Mouse (Mus musculus): ENCODE results near the gene B3galnt1. TPM values are rescaled to one million over a fixed set of nuclear protein-coding genes. Genes with fewer than 3 reads are reported as not detected.

Gene B3galnt1
- polyA plus RNA-seq, 1 experiment from 2014 or later, result 32.8 TPM

GRCm38 (mm10) chr3:69607909-69608308, 9.1 kb upstream of the B3galnt1 start:
- no peak for ATAC-seq (ENCODE audit: insufficient read depth)
- Histone ChIP-seq H3K27me3 (ENCODE audit: insufficient read depth, low read length) (no peaks in the 10 kb centered on the region), H3K4me1 (ENCODE audit: insufficient read depth) (no peaks in the 10 kb centered on the region), H3K4me3 (ENCODE audit: low read depth, low read length) (no peak overlapping the region), H3K27ac (ENCODE audit: low read depth) (no peak overlapping the region), H3K9ac (no peak overlapping the region), H3K4me2 (no peak overlapping the region), H3K36me3 (ENCODE audit: insufficient read depth) (no peaks in the 10 kb centered on the region), H3K9me3 (ENCODE audit: low read depth, low read length) (no peaks in the 10 kb centered on the region)
- no peak for DNase-seq
- WGBS, result 82% methylated on average over 5 of the region's 5 CpGs
- no peak for TF ChIP-seq CTCF (IDR thresholded peaks at IDR 0.05; ENCODE audit: low read depth)

GRCm38 (mm10) chr3:69607468-69607867, 8.7 kb upstream of the B3galnt1 start:
- no peak for TF ChIP-seq CTCF (IDR thresholded peaks at IDR 0.05; ENCODE audit: low read depth)
- Histone ChIP-seq H3K27ac (ENCODE audit: low read depth) (no peak overlapping the region), H3K4me1 (ENCODE audit: insufficient read depth) (no peaks in the 10 kb centered on the region), H3K36me3 (ENCODE audit: insufficient read depth) (no peaks in the 10 kb centered on the region), H3K27me3 (ENCODE audit: insufficient read depth, low read length) (no peaks in the 10 kb centered on the region), H3K4me2 (no peak overlapping the region), H3K4me3 (ENCODE audit: low read depth, low read length) (no peak overlapping the region), H3K9ac (no peak overlapping the region), H3K9me3 (ENCODE audit: low read depth, low read length) (no peaks in the 10 kb centered on the region)
- WGBS, result 31% methylated on average over 1 of the region's 1 CpGs
- DNase-seq (no peak), ATAC-seq (ENCODE audit: insufficient read depth) (no peak)

GRCm38 (mm10) chr3:69606923-69607322, 8.2 kb upstream of the B3galnt1 start:
- Histone ChIP-seq H3K4me2 (no peak overlapping the region), H3K9ac (no peak overlapping the region), H3K36me3 (ENCODE audit: insufficient read depth) (no peaks in the 10 kb centered on the region), H3K9me3 (ENCODE audit: low read depth, low read length) (no peaks in the 10 kb centered on the region), H3K27me3 (ENCODE audit: insufficient read depth, low read length) (no peaks in the 10 kb centered on the region), H3K4me3 (ENCODE audit: low read depth, low read length) (no peak overlapping the region), H3K4me1 (ENCODE audit: insufficient read depth) (no peaks in the 10 kb centered on the region), H3K27ac (ENCODE audit: low read depth) (no peak overlapping the region)
- no peak for TF ChIP-seq CTCF (IDR thresholded peaks at IDR 0.05; ENCODE audit: low read depth)
- no peak for ATAC-seq (ENCODE audit: insufficient read depth)
- 54% methylated on average over 1 of the region's 1 CpGs for WGBS
- no peak for DNase-seq

GRCm38 (mm10) chr3:69599166-69599500, 373 bp upstream of the B3galnt1 start:
- WGBS, result 14% methylated on average over 5 of the region's 5 CpGs
- no peak overlapping the region for H3K27ac ChIP-seq (ENCODE audit: low read depth)
- DNase-seq (no peak), ATAC-seq (ENCODE audit: insufficient read depth) (peak; percentile 33; the same call in 1 of the 2 replicates)
- H3K27me3 ChIP-seq (ENCODE audit: insufficient read depth, low read length), result no peaks in the 10 kb centered on the region
- H3K4me3 ChIP-seq (ENCODE audit: low read depth, low read length), result peak overlapping the region; percentile 68
- H3K9me3 ChIP-seq (ENCODE audit: low read depth, low read length), result no peaks in the 10 kb centered on the region
- no peaks in the 10 kb centered on the region for H3K36me3 ChIP-seq (ENCODE audit: insufficient read depth)
- peak overlapping the region; percentile 78 for H3K4me2 ChIP-seq
- no peaks in the 10 kb centered on the region for H3K4me1 ChIP-seq (ENCODE audit: insufficient read depth)
- TF ChIP-seq CTCF (IDR thresholded peaks at IDR 0.05; ENCODE audit: low read depth), result no peak
- H3K9ac ChIP-seq, result peak overlapping the region; percentile 76

GRCm38 (mm10) chr3:69597816-69598215, 944 bp downstream of the B3galnt1 start:
- ATAC-seq (ENCODE audit: insufficient read depth) (peak; percentile 12; the same call in 1 of the 2 replicates), DNase-seq (no peak)
- Histone ChIP-seq H3K9me3 (ENCODE audit: low read depth, low read length) (no peaks in the 10 kb centered on the region), H3K27me3 (ENCODE audit: insufficient read depth, low read length) (no peaks in the 10 kb centered on the region), H3K4me2 (peak overlapping the region; percentile 78), H3K4me3 (ENCODE audit: low read depth, low read length) (peak overlapping the region; percentile 68), H3K27ac (ENCODE audit: low read depth) (peak overlapping the region; percentile 64; the same call in 1 of the 2 replicates), H3K9ac (peak overlapping the region; percentile 76), H3K36me3 (ENCODE audit: insufficient read depth) (no peaks in the 10 kb centered on the region), H3K4me1 (ENCODE audit: insufficient read depth) (no peaks in the 10 kb centered on the region)
- 7% methylated on average over 7 of the region's 7 CpGs for whole genome bisulfite sequencing
- no peak for TF ChIP-seq CTCF (IDR thresholded peaks at IDR 0.05; ENCODE audit: low read depth)

GRCm38 (mm10) chr3:69597211-69597610, 1.5 kb downstream of the B3galnt1 start:
- peak overlapping the region; percentile 78 for H3K4me2 ChIP-seq
- no peaks in the 10 kb centered on the region for H3K4me1 ChIP-seq (ENCODE audit: insufficient read depth)
- DNase-seq, result no peak
- H3K9me3 ChIP-seq (ENCODE audit: low read depth, low read length), result no peaks in the 10 kb centered on the region
- no peaks in the 10 kb centered on the region for H3K36me3 ChIP-seq (ENCODE audit: insufficient read depth)
- no peak for ATAC-seq (ENCODE audit: insufficient read depth)
- no peak overlapping the region for H3K4me3 ChIP-seq (ENCODE audit: low read depth, low read length)
- H3K27me3 ChIP-seq (ENCODE audit: insufficient read depth, low read length), result no peaks in the 10 kb centered on the region
- TF ChIP-seq CTCF (IDR thresholded peaks at IDR 0.05; ENCODE audit: low read depth), result no peak
- no peak overlapping the region for H3K9ac ChIP-seq
- 84% methylated on average over 6 of the region's 6 CpGs for WGBS
- H3K27ac ChIP-seq (ENCODE audit: low read depth), result no peak overlapping the region

- no peaks in the 10 kb centered on the region for H3K9me3 ChIP-seq (ENCODE audit: low read depth, low read length)
- TF ChIP-seq CTCF (IDR thresholded peaks at IDR 0.05; ENCODE audit: low read depth), result no peak
- H3K27me3 ChIP-seq (ENCODE audit: insufficient read depth, low read length), result no peaks in the 10 kb centered on the region
- no peak overlapping the region for H3K9ac ChIP-seq
- H3K4me3 ChIP-seq (ENCODE audit: low read depth, low read length), result no peak overlapping the region
- DNase-seq (no peak), ATAC-seq (ENCODE audit: insufficient read depth) (no peak)
- WGBS, result 73% methylated on average over 3 of the region's 3 CpGs
- H3K4me1 ChIP-seq (ENCODE audit: insufficient read depth), result no peaks in the 10 kb centered on the region
- H3K27ac ChIP-seq (ENCODE audit: low read depth), result no peak overlapping the region
- H3K36me3 ChIP-seq (ENCODE audit: insufficient read depth), result no peaks in the 10 kb centered on the region
- H3K4me2 ChIP-seq, result no peak overlapping the region
Measured at GRCm38 (mm10) chr3:69596116-69596515, 2.6 kb downstream of the B3galnt1 start.

GRCm38 (mm10) chr3:69594071-69594470, 4.7 kb downstream of the B3galnt1 start:
- Histone ChIP-seq H3K36me3 (ENCODE audit: insufficient read depth) (no peaks in the 10 kb centered on the region), H3K27me3 (ENCODE audit: insufficient read depth, low read length) (no peaks in the 10 kb centered on the region), H3K27ac (ENCODE audit: low read depth) (no peak overlapping the region), H3K4me2 (no peak overlapping the region), H3K4me3 (ENCODE audit: low read depth, low read length) (no peak overlapping the region), H3K4me1 (ENCODE audit: insufficient read depth) (no peaks in the 10 kb centered on the region), H3K9ac (no peak overlapping the region), H3K9me3 (ENCODE audit: low read depth, low read length) (no peaks in the 10 kb centered on the region)
- WGBS, result 66% methylated on average over 9 of the region's 9 CpGs
- ATAC-seq (ENCODE audit: insufficient read depth), result no peak
- no peak for TF ChIP-seq CTCF (IDR thresholded peaks at IDR 0.05; ENCODE audit: low read depth)
- peak; percentile 37 for DNase-seq
